Mouse (Mus musculus): ENCODE measurements around the gene Vstm2a. TPM values are rescaled to one million over a fixed set of nuclear protein-coding genes. Genes with fewer than 3 reads are reported as not detected.

Gene Vstm2a
- total and polyA plus RNA-seq, 3 experiments: not detected

DNA sequence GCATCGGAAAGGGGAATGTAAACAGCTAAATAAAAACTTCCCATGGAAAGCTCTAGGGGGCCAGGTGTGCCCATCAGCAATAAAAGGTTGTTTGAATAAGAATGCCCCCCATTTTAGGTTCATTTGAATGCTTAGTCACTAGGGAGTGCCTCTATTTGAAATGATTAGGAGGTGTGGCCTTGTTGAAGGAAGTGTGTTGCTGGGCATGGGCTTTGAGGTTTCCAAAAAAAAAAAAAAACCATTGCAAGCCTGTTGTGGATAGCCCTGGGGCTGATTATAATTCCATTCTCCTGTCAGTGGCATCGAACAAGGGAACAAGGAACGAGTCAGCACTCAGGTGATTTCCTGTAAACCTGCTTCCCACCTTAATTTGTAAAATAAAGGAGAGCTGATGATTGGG lies 87.7 kb downstream of the Vstm2a start:
- dilution Hi-C loops (cut with MboI; ENCODE audit: extremely low pct_ligation_motif_present, extremely low pct_unique_long_range_greater_than_20kb, low sequenced_read_pairs) (no loop called here), in situ Hi-C loops (cut with MboI; ENCODE audit: low pct_ligation_motif_present, low pct_unique_long_range_greater_than_20kb, low sequenced_read_pairs) (no loop called here)
- H3K4me2 ChIP-seq (ENCODE audit: insufficient read depth, low read depth, poor library complexity, severe bottlenecking): no peak overlapping the region
- no peak overlapping the region for H3K27ac ChIP-seq (ENCODE audit: insufficient read depth, low read depth)
- no peaks in the 10 kb centered on the region; the same call in 1 of the 2 replicates for H3K79me2 ChIP-seq (replicated peaks; ENCODE audit: control insufficient read depth, extremely low read depth, insufficient read depth, poor library complexity, severe bottlenecking)
- no peak overlapping the region for H3K4me3 ChIP-seq (replicated peaks in 1 of 3; ENCODE audit: low read depth in 2 of 3, low read length in 2 of 3, poor library complexity in 1 of 3)
- H3K27me3 ChIP-seq (replicated peaks): no peaks in the 10 kb centered on the region
- no peak for DNase-seq (ENCODE audit: extremely low read depth)
- H3K4me1 ChIP-seq (ENCODE audit: control insufficient read depth in 1 of 2, insufficient read depth in 2 of 2): 0 out of 4 replicates have a peak, but pooled peaks cover 0 to 3% of the 10 kb centered on the region in 2 experiments
- no peak overlapping the region for H3K9ac ChIP-seq (ENCODE audit: insufficient read depth, low read depth)
- H3K36me3 ChIP-seq (replicated peaks in 1 of 2; ENCODE audit: control insufficient read depth in 1 of 2, insufficient read depth in 1 of 2, low read length in 1 of 2): no peaks in the 10 kb centered on the region
- TF ChIP-seq JUND (conservative IDR thresholded peaks at IDR 0.05; ENCODE audit: low read depth, low read length) (no peak), MYC (IDR thresholded peaks at IDR 0.05; ENCODE audit: low read depth, low read length) (no peak), JUN (IDR thresholded peaks at IDR 0.05; ENCODE audit: insufficient read depth, low read depth, low read length) (no peak), POLR2A (IDR thresholded peaks at IDR 0.05; ENCODE audit: low read depth, low read length) (no peak), IRF4 (IDR thresholded peaks at IDR 0.05; ENCODE audit: low read depth, low read length) (no peak), HCFC1 (IDR thresholded peaks at IDR 0.05; ENCODE audit: low read depth, low read length) (no peak), RAD21 (IDR thresholded peaks at IDR 0.05; ENCODE audit: low read depth, low read length) (no peak), ELF1 (IDR thresholded peaks at IDR 0.05; ENCODE audit: low read depth, low read length) (no peak), ZC3H11A (IDR thresholded peaks at IDR 0.05; ENCODE audit: low read depth, low read length) (no peak), NELFE (IDR thresholded peaks at IDR 0.05; ENCODE audit: low read depth, low read length) (no peak)
- no peaks in the 10 kb centered on the region for H3K9me3 ChIP-seq (replicated peaks; ENCODE audit: low read length)

DNA sequence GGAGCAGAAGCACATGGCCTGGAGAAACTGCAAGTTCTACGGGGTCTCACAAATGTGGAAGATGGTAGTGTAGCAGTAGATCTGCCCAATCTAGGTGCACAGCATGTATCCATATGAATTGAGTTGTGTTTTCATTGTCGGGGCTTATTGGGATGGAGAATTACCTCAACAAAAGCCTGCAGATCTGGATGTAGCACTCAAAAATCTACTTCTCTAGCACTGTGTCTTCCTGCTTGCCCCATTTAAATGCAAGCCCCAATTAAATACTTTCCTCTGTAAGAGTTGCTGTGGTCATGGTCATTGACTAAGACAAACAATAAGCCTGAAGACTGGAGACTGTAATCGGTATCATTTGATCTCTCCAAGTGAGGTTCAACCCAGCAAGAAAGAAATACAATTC lies 88.2 kb downstream of the Vstm2a start:
- no peak for DNase-seq (ENCODE audit: extremely low read depth)
- Histone ChIP-seq H3K9ac (ENCODE audit: insufficient read depth, low read depth) (no peak overlapping the region), H3K4me3 (replicated peaks in 1 of 3; ENCODE audit: low read depth in 2 of 3, low read length in 2 of 3, poor library complexity in 1 of 3) (no peak overlapping the region), H3K4me2 (ENCODE audit: insufficient read depth, low read depth, poor library complexity, severe bottlenecking) (no peak overlapping the region), H3K9me3 (replicated peaks; ENCODE audit: low read length) (no peaks in the 10 kb centered on the region), H3K27me3 (replicated peaks) (no peaks in the 10 kb centered on the region), H3K79me2 (replicated peaks; ENCODE audit: control insufficient read depth, extremely low read depth, insufficient read depth, poor library complexity, severe bottlenecking) (no peaks in the 10 kb centered on the region; the same call in 1 of the 2 replicates), H3K27ac (ENCODE audit: insufficient read depth, low read depth) (no peak overlapping the region), H3K36me3 (replicated peaks in 1 of 2; ENCODE audit: control insufficient read depth in 1 of 2, insufficient read depth in 1 of 2, low read length in 1 of 2) (no peaks in the 10 kb centered on the region), H3K4me1 (ENCODE audit: control insufficient read depth in 1 of 2, insufficient read depth in 2 of 2) (0 out of 4 replicates have a peak, but pooled peaks cover 0 to 3% of the 10 kb centered on the region in 2 experiments)
- in situ Hi-C loops (cut with MboI; ENCODE audit: low pct_ligation_motif_present, low pct_unique_long_range_greater_than_20kb, low sequenced_read_pairs) (no loop called here), dilution Hi-C loops (cut with MboI; ENCODE audit: extremely low pct_ligation_motif_present, extremely low pct_unique_long_range_greater_than_20kb, low sequenced_read_pairs) (no loop called here)
- TF ChIP-seq ZMIZ1 (IDR thresholded peaks at IDR 0.05; ENCODE audit: low read depth, low read length): no peak
- TF ChIP-seq POLR2AphosphoS2 (IDR thresholded peaks at IDR 0.05; ENCODE audit: low read depth, low read length): no peak
- TF ChIP-seq POLR2A (IDR thresholded peaks at IDR 0.05; ENCODE audit: low read depth, low read length): no peak
- TF ChIP-seq E2F4 (IDR thresholded peaks at IDR 0.05; ENCODE audit: insufficient replicate concordance, low read depth, low read length): no peak
- TF ChIP-seq MAFK (IDR thresholded peaks at IDR 0.05; ENCODE audit: insufficient replicate concordance, low read length): no peak
- TF ChIP-seq TCF12 (IDR thresholded peaks at IDR 0.05; ENCODE audit: low read depth, low read length): no peak
- no peak for TF ChIP-seq NELFE (IDR thresholded peaks at IDR 0.05; ENCODE audit: low read depth, low read length)
- TF ChIP-seq JUN (IDR thresholded peaks at IDR 0.05; ENCODE audit: insufficient read depth, low read depth, low read length): no peak
- no peak for TF ChIP-seq RCOR1 (conservative IDR thresholded peaks at IDR 0.05; ENCODE audit: low read depth, low read length)
- no peak for TF ChIP-seq HCFC1 (IDR thresholded peaks at IDR 0.05; ENCODE audit: low read depth, low read length)
- no peak for TF ChIP-seq ELF1 (IDR thresholded peaks at IDR 0.05; ENCODE audit: low read depth, low read length)
- no peak for TF ChIP-seq RAD21 (IDR thresholded peaks at IDR 0.05; ENCODE audit: low read depth, low read length)
- TF ChIP-seq ETS1 (conservative IDR thresholded peaks at IDR 0.05; ENCODE audit: low read depth, low read length): no peak
